Mouse (Mus musculus): ENCODE measurements around the gene D11Wsu47e.
"Not testable (repeated sequence)": the region's sequence is repeated elsewhere in the genome, so short reads cannot be mapped to it uniquely, and the experiment has no call there.

Gene D11Wsu47e

GRCm38 (mm10) chr11:113683957-113684706 lies at the start of gene D11Wsu47e, which contains the start of gene Fam104a:
TSS of gene D11Wsu47e (plus strand) at chr11:113684412.
TSS of gene Fam104a (minus strand) at chr11:113684155.
- DNase-seq = peak; percentile 94 to 97

- DNase-seq = no peak
Observed at GRCm38 (mm10) chr11:113634699-113635121, 49.5 kb upstream of the D11Wsu47e start.

- DNase-seq = no peak
Observed at GRCm38 (mm10) chr11:113638680-113639079, 45.5 kb upstream of the D11Wsu47e start.

- no peak for DNase-seq
Observed at GRCm38 (mm10) chr11:113645181-113645580, 39.0 kb upstream of the D11Wsu47e start.

- DNase-seq = peak; percentile 83 to 89
Observed at GRCm38 (mm10) chr11:113648152-113648551, 36.1 kb upstream of the D11Wsu47e start.

- no peak for DNase-seq
Observed at GRCm38 (mm10) chr11:113648690-113649352, 35.4 kb upstream of the D11Wsu47e start, which contains the start of gene Cog1. TSS of gene Cog1 (plus strand) at chr11:113649169.

- peak; percentile 62 to 79 for DNase-seq
Observed at GRCm38 (mm10) chr11:113649353-113650210, 34.6 kb upstream of the D11Wsu47e start, which contains the start of gene Slc39a11. TSS of gene Slc39a11 (minus strand) at chr11:113650079.

- peak; percentile 61 to 65 for DNase-seq
Observed at GRCm38 (mm10) chr11:113651206-113651906, 32.9 kb upstream of the D11Wsu47e start.

- DNase-seq = peak; percentile 61 to 63
Observed at GRCm38 (mm10) chr11:113651907-113652273, 32.3 kb upstream of the D11Wsu47e start.

GRCm38 (mm10) chr11:113652516-113652915 lies 31.7 kb upstream of the D11Wsu47e start:
- no peak for DNase-seq

- peak in 1 of 2 experiments; percentile 26 for DNase-seq
Observed at GRCm38 (mm10) chr11:113654105-113654504, 30.1 kb upstream of the D11Wsu47e start.

- DNase-seq = peak in 1 of 2 experiments; percentile 20
Observed at GRCm38 (mm10) chr11:113654561-113655270, 29.5 kb upstream of the D11Wsu47e start.

GRCm38 (mm10) chr11:113656511-113656932 lies 27.7 kb upstream of the D11Wsu47e start:
- DNase-seq = peak; percentile 91 to 97

- peak in 1 of 2 experiments; percentile 45 for DNase-seq
Observed at GRCm38 (mm10) chr11:113657221-113657620, 27.0 kb upstream of the D11Wsu47e start.

- DNase-seq = no peak
Observed at GRCm38 (mm10) chr11:113658319-113658718, 25.9 kb upstream of the D11Wsu47e start.

- no peak for DNase-seq
Observed at GRCm38 (mm10) chr11:113658763-113659162, 25.4 kb upstream of the D11Wsu47e start.

GRCm38 (mm10) chr11:113660213-113660612 lies 24.0 kb upstream of the D11Wsu47e start:
- DNase-seq = not testable (repeated sequence)

- DNase-seq = peak; percentile 39 to 45
Observed at GRCm38 (mm10) chr11:113660940-113661339, 23.3 kb upstream of the D11Wsu47e start.

- DNase-seq = no peak
Observed at GRCm38 (mm10) chr11:113661835-113662351, 22.3 kb upstream of the D11Wsu47e start.

GRCm38 (mm10) chr11:113664279-113664678 lies 19.9 kb upstream of the D11Wsu47e start:
- DNase-seq = no peak

- no peak for DNase-seq
Observed at GRCm38 (mm10) chr11:113666205-113666604, 18.0 kb upstream of the D11Wsu47e start.

Measured in cerebellum, adult 18-20 months (tissue).